Mouse (Mus musculus): ENCODE measurements around the gene Zmym5.

DNA sequence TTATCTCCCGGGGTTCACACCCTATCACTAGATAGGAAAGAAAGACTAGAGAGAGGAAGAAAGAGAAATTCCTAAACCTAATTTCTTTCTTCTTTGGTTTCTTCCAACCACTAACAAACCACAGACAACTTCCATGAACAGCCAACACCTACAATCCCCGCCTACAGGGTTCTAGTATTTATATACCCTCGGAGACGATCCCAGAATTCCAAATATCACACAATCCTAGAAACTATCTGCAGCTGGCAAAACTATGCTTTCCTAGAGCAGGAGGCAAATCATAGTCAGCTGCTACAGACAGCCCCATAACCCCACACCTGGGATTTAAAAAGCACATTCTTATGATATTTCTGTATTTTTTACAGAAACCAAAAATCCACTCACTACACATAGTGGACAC, 36.1 kb downstream of the Zmym5 start:
- TF ChIP-seq GABPA (IDR thresholded peaks at IDR 0.05; ENCODE audit: insufficient replicate concordance, low read depth, low read length) (no peak), CTCF (conservative IDR thresholded peaks at IDR 0.05 in 1 of 2, IDR thresholded peaks at IDR 0.05 in 1 of 2; ENCODE audit: low read depth in 2 of 2, low read length in 2 of 2) (no peak), POLR2A (IDR thresholded peaks at IDR 0.05; ENCODE audit: low read depth, low read length) (no peak), TCF12 (IDR thresholded peaks at IDR 0.05; ENCODE audit: low read depth, low read length) (no peak), EP300 (IDR thresholded peaks at IDR 0.05; ENCODE audit: low read length) (no peak), ZNF384 (IDR thresholded peaks at IDR 0.05; ENCODE audit: low read depth, low read length) (no peak), MAZ (IDR thresholded peaks at IDR 0.05; ENCODE audit: low read depth, low read length) (no peak), CHD2 (IDR thresholded peaks at IDR 0.05; ENCODE audit: low read length) (no peak), ZC3H11A (IDR thresholded peaks at IDR 0.05; ENCODE audit: low read depth, low read length) (no peak), RCOR1 (conservative IDR thresholded peaks at IDR 0.05; ENCODE audit: low read depth, low read length) (no peak), MXI1 (IDR thresholded peaks at IDR 0.05; ENCODE audit: low read depth, low read length) (no peak), PAX5 (IDR thresholded peaks at IDR 0.05; ENCODE audit: low read length) (no peak), UBTF (IDR thresholded peaks at IDR 0.05; ENCODE audit: low read depth, low read length) (no peak), NRF1 (IDR thresholded peaks at IDR 0.05; ENCODE audit: low read depth, low read length) (no peak)

All from CH12.LX (cell line).